Mouse (Mus musculus): ENCODE results near the gene Sbds. TPM values are rescaled to one million over a fixed set of nuclear protein-coding genes. Genes with fewer than 3 reads are reported as not detected.

Gene Sbds
- 10 to 100 TPM; 50.7 to 62.6 (median 55.7) TPM for total RNA-seq (2022)

DNA sequence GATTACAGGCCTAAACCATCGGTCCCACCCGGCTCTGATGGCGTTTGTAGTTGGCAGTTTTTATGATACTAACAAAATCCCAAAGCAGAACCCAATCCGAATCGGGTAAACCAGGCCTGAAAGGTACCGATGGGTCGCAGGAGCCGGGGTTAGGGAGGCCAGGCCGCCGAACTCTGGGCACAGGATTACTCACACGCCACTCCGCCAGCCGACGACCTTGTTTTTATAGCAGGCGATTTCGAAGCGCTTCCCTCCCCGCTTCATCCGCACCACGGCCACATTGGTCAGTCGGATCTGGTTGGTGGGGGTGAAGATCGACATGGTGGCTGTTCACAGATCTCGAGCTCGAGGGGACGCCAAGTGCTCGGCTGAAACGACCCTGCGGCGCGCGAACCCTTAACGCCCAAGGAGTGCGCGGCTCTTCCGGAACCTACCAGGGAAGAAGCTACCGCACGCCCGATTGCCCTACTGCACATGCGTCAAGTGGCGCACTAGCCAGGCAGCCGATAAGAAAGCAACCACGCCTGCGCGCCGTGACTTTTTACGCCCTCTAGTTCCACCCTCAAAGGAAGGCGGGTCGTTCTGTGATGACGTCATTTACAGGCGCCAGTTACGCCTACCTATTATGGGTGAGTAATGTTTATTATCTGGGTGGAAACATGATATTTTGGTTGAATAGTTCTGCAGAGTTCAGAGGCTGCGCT lies at the start of gene Sbds, which contains the start of gene Tyw1:
TSS of gene Sbds (minus strand) at position 514 of the 704 bp plus-strand sequence.
TSS of gene Tyw1 (plus strand) at position 603 of the 704 bp plus-strand sequence.
- DNase-seq (ENCODE audit: low spot score) = peak; percentile 99

DNA sequence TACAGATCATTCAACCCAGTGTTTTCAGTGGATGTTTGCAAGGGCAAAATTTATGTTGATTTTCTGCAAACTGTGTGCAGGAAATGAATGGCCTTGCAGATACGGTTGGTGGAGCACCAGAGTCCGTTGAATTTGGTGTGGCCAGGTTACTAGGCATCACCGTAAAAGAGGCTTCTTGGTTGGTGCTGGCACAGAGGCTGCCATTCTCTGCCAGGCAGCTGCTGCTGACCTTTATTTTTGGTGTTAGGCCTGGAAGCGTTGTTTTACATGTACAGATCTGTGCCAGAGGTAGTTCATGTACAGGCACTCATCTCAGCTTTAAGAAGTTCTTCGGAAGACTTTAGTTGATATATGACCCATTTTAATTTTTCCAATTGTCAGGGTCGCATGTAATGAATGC lies 48.3 kb upstream of the Sbds start:
- DNase-seq (ENCODE audit: low spot score) = no peak

GRCm38 (mm10) chr5:130299526-130299925 lies 44.2 kb upstream of the Sbds start:
- DNase-seq (ENCODE audit: low spot score) = no peak

DNA sequence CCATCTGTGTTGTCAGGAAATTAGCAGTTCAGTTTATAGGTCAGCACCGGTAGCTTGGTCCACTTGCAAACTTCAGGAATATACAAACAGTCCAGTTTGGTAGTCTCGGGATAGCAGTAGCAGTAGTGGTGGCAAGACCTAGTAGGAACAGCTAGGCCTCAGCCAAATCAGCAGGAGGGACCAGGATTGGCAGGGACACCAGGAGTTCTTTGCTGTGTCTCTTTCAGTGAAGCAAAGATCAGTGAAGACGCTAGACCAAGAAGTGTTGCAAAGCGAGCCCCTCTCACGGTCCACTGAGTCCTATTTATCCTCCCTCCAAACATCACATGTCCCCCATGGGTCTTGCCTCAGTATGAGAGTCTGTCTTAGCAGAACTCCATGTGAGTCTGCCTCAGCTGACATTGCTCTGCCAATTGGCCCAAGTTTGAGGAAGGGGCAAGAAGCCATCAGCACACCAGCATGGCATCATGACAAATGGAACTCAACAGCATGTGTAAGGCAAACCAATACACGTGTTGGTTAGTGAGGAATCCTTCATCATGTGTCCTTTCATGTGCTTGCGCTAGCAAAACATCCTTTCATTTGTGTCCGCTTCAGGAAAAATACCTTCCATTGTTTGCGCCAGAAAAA lies 43.6 kb upstream of the Sbds start:
- DNase-seq (ENCODE audit: low spot score) = no peak

DNA sequence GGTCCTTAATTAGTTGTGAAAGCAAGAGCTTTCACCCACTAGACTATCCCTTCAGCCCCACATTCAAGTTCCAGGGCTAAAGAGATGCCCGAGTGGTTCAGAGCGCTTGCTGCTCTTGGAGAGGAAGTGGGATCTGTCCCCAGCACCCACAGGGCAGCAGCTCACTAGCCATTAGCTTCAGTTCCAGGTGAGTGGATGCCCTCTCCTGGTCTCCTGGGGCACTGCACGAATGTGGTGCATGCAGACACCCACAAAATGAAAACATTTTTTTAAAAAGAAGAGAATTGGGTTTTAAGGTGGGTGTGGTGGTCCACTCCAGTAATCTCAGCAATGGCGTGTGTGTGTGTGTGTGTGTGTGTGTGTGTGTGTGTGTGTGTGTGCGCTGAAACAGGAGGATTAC lies 40.7 kb upstream of the Sbds start:
- DNase-seq (ENCODE audit: low spot score) = no peak

GRCm38 (mm10) chr5:130294598-130294997 lies 39.3 kb upstream of the Sbds start:
- DNase-seq (ENCODE audit: low spot score) = no peak

- no peak for DNase-seq (ENCODE audit: low spot score)
Observed at GRCm38 (mm10) chr5:130293941-130294340, 38.6 kb upstream of the Sbds start.

- DNase-seq (ENCODE audit: low spot score) = no peak
Observed at GRCm38 (mm10) chr5:130292976-130293375, 37.6 kb upstream of the Sbds start.

- DNase-seq (ENCODE audit: low spot score) = no peak
Observed at GRCm38 (mm10) chr5:130290775-130291174, 35.4 kb upstream of the Sbds start.

- no peak for DNase-seq (ENCODE audit: low spot score)
Observed at GRCm38 (mm10) chr5:130290242-130290641, 34.9 kb upstream of the Sbds start.

GRCm38 (mm10) chr5:130288106-130288505 lies 32.8 kb upstream of the Sbds start:
- no peak for DNase-seq (ENCODE audit: low spot score)

DNA sequence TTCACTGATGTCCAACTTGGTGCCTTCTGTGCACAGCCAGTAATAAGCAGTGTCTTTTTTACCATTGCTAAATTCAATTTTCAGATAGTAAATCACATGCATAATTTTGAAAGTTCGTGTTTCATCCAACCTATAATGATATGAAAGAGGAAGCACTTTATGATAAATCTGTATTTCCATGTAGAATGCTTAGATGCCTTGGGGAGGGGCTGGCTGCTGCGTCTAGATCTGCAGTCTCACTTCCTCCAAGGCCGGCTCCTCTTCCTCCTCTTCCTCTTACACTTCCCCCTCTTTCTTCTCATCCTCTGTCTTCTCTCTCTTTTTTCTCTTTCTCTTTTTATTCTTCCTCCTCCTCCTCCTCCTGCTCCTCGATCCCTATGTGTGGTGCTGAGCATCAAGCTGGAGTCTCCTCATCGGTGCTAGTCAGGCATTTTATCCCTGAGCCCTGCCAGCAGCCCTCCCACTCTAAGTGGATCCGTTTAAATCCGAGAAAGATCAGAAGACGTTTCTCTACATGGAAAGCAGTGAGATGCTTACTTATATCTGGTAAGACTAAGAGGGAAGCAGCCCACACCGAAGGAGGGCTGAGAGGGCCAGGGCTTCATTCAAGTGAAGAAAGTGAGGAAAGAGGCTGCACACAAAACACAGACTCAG lies 27.9 kb upstream of the Sbds start:
- DNase-seq (ENCODE audit: low spot score) = no peak

DNA sequence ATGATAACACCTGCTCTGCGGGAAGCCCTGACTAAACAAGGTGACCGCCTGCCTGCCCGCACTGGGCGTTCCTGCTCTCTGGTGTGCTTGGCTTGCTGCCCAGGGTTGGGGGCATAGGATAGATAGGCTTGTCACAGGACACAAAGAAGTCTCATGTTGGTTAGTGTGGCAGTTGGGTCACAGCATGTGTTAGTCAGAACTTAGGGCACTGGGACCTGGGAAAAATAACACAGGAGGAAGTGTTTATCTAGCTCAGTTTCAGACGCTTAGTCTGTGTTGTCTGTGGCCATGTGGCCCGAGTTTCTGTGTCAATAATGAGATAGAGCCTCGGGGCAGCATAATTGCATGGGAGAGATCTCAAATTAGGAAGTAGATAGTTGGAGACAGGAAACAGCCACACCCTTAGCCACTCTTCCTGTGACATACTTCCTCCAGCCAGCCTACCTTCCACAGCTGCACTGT lies 22.7 kb upstream of the Sbds start:
- no peak for DNase-seq (ENCODE audit: low spot score)

DNA sequence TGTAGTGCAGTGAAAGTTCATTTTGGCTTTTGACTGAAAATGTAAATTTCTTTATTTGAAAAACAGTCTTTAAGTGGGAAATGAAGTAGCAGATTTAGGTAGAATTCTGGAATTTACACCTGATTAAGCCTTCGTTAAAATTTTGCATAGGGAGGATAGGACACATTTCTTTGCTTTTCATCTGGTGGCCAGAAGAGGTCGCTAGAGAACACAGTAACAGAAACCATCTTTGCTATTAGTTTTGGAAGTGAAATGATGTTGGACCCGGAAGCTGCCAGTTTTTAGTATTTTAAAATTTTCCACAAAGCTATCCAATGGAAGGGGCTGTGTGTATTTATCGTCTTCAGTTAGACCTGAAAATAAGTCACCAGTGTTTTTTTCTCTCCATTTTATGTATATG lies 20.2 kb upstream of the Sbds start:
- DNase-seq (ENCODE audit: low spot score) = peak; percentile 33

GRCm38 (mm10) chr5:130273046-130273445 lies 17.7 kb upstream of the Sbds start:
- DNase-seq (ENCODE audit: low spot score) = no peak

- no peak for DNase-seq (ENCODE audit: low spot score)
Observed at GRCm38 (mm10) chr5:130272344-130272743, 17.0 kb upstream of the Sbds start.

- no peak for DNase-seq (ENCODE audit: low spot score)
Observed at GRCm38 (mm10) chr5:130268976-130269375, 13.6 kb upstream of the Sbds start.

DNA sequence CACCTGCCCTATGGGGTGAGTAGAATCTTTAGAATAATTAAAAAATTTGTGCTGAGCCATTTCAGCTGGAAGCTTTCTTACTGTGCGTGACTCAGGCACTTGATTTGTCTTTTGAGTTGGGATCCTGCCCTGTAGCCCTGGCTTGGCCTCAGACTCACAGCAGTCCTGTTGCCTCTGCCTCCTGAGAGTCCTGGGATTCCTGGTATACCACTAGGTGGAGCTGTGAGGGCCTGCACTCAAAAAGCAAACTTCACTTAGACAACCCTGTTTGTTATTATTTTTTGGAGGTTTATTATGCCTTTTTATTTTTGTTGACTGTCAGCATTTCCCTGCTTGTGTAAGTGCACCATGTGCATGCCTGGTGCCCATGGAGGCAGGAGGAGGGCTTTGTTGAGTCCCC lies 12.0 kb upstream of the Sbds start:
- no peak for DNase-seq (ENCODE audit: low spot score)

- no peak for DNase-seq (ENCODE audit: low spot score)
Observed at GRCm38 (mm10) chr5:130266651-130267050, 11.3 kb upstream of the Sbds start.

- DNase-seq (ENCODE audit: low spot score) = no peak
Observed at GRCm38 (mm10) chr5:130264433-130265005, 9.2 kb upstream of the Sbds start.

- DNase-seq (ENCODE audit: low spot score) = no peak
Observed at GRCm38 (mm10) chr5:130263454-130263853, 8.1 kb upstream of the Sbds start.

- DNase-seq (ENCODE audit: low spot score) = no peak
Observed at GRCm38 (mm10) chr5:130257303-130257702, 2.0 kb upstream of the Sbds start.
